Mouse (Mus musculus) layer of hippocampus, postnatal 36 days (tissue): ENCODE data around the gene Vax2. TPM values are rescaled to one million over a fixed set of nuclear protein-coding genes. Genes with fewer than 3 reads are reported as not detected.
A peak's percentile ranks its signal among the peaks of the same experiment; 100 is the strongest.

ENCODE experiments used
- DNase-seq, 2 experiments: peaks; one replicate each; pipeline ENCODE4 v3.0.0; 2022
- total RNA-seq, 2 experiments: library from RNA; stranded (reverse); gene quantifications; 2 replicates each; pipeline ENCODE4 v1.2.3; 2021

The Vax2 gene
- total RNA-seq: not detected

GRCm38 (mm10) chr6:83711067-83711675 is at the start of gene Vax2:
TSS of gene Vax2 (plus strand) at chr6:83711264.
- DNase-seq: no peak

- DNase-seq: peak in 1 of 2 experiments; percentile 4
Observed at GRCm38 (mm10) chr6:83665009-83665408, 46.1 kb upstream of the Vax2 start.

- DNase-seq: peak; percentile 66 to 68
Observed at GRCm38 (mm10) chr6:83673395-83673794, 37.7 kb upstream of the Vax2 start.

GRCm38 (mm10) chr6:83677757-83678156 is 33.3 kb upstream of the Vax2 start, which contains the start of gene Cd207:
TSS of gene Cd207 (minus strand) at chr6:83677857.
- DNase-seq: no peak

GRCm38 (mm10) chr6:83689374-83689773 is 21.7 kb upstream of the Vax2 start:
- no peak for DNase-seq

GRCm38 (mm10) chr6:83690277-83690676 is 20.8 kb upstream of the Vax2 start:
- no peak for DNase-seq

- DNase-seq: no peak
Observed at GRCm38 (mm10) chr6:83690936-83691335, 20.1 kb upstream of the Vax2 start.

- DNase-seq: no peak
Observed at GRCm38 (mm10) chr6:83692962-83693361, 18.1 kb upstream of the Vax2 start.

- no peak for DNase-seq
Observed at GRCm38 (mm10) chr6:83693835-83694234, 17.2 kb upstream of the Vax2 start.

- DNase-seq: no peak
Observed at GRCm38 (mm10) chr6:83695731-83696130, 15.3 kb upstream of the Vax2 start.

GRCm38 (mm10) chr6:83696684-83697083 is 14.4 kb upstream of the Vax2 start:
- no peak for DNase-seq

GRCm38 (mm10) chr6:83697932-83698331 is 13.1 kb upstream of the Vax2 start:
- DNase-seq: no peak

- DNase-seq: no peak
Observed at GRCm38 (mm10) chr6:83699971-83700370, 11.1 kb upstream of the Vax2 start.

- no peak for DNase-seq
Observed at GRCm38 (mm10) chr6:83701001-83701400, 10.1 kb upstream of the Vax2 start.

- DNase-seq: no peak
Observed at GRCm38 (mm10) chr6:83702146-83702999, 8.7 kb upstream of the Vax2 start.

GRCm38 (mm10) chr6:83703000-83703721 is 7.9 kb upstream of the Vax2 start:
- no peak for DNase-seq

- DNase-seq: no peak
Observed at GRCm38 (mm10) chr6:83703722-83704078, 7.4 kb upstream of the Vax2 start.

- no peak for DNase-seq
Observed at GRCm38 (mm10) chr6:83704294-83704693, 6.8 kb upstream of the Vax2 start.

GRCm38 (mm10) chr6:83704701-83705100 is 6.4 kb upstream of the Vax2 start:
- DNase-seq: no peak

- DNase-seq: no peak
Observed at GRCm38 (mm10) chr6:83707738-83708510, 3.1 kb upstream of the Vax2 start.

- DNase-seq: no peak
Observed at GRCm38 (mm10) chr6:83710361-83711066, 550 bp upstream of the Vax2 start.
